Mouse (Mus musculus) adrenal gland, adult 8-10 months (tissue): Measurements from ENCODE around the gene Krtap1-5. TPM values are rescaled to one million over a fixed set of nuclear protein-coding genes. Genes with fewer than 3 reads are reported as not detected.
A peak's percentile ranks its signal among the peaks of the same experiment; 100 is the strongest.
"Not testable (repeated sequence)": the region's sequence is repeated elsewhere in the genome, so short reads cannot be mapped to it uniquely, and the experiment has no call there.

ENCODE experiments used
- DNase-seq: peaks from one replicate; pipeline ENCODE4 v3.0.0; 2022
- total RNA-seq, 4 experiments: library from RNA; stranded (reverse); gene quantifications; 2 replicates each; pipeline ENCODE4 v1.2.4; 2022

Gene Krtap1-5
- total RNA-seq = not detected

DNA sequence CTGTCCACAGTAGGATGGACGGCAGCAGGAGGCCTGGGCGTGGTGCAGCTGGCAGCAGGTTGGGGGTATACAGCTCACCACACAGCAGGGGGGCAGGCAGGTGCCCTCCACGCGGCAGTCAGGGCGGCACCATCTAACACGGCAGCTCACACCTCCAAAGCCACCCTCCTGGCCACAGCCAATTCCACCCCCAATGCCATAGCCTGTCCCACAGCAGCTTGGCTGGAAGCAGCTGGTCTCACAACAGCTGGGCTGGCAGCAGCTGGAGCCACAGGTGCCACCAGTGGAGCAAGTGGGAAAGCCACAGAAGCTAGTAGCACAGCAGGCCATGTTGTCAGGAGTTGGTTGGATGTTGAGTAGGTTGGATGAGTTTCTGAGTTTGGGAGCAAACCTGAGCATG, at the start of gene Krtap1-5:
Gene Krtap1-5 (minus strand): TSS at position 381 of the 400 bp plus-strand sequence.
- DNase-seq = no peak

- no peak for DNase-seq
These were observed 47.3 kb upstream of the Krtap1-5 start, which contains the start of gene Krtap4-1 for GRCm38 (mm10) chr11:99628138-99628537. Gene Krtap4-1, minus strand, starts transcription at chr11:99628238.

GRCm38 (mm10) chr11:99620335-99620734, 39.5 kb upstream of the Krtap1-5 start, which contains the start of gene Gm11562:
Gene Gm11562, minus strand, starts transcription at chr11:99620435.
- no peak for DNase-seq

- no peak for DNase-seq
These were observed 34.1 kb upstream of the Krtap1-5 start, which contains the start of gene Krtap2-4 for GRCm38 (mm10) chr11:99614796-99615363. Gene Krtap2-4, minus strand, starts transcription at chr11:99614846.

DNA sequence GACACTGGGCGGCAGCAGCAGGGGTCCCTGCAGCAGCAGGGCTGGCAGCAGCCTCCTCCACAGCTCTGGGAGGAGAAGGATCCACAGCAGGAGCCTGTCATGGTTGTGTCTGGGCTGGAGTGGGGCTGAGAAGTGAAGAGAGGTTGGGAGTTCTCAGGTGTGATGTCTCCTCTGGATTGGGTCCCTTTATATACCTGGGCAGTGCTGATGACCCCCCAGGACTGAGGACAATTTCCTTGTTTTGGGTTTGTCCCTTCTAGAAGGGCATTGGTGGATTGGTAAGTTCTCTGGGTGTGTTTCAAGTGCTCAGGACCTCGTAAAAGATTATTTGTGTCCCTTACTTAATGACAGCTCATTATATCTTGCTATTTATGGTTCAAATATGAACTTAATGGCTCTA, 29.3 kb upstream of the Krtap1-5 start, which contains the start of gene Gm11937:
Gene Gm11937 (minus strand): TSS at position 101 of the 400 bp plus-strand sequence.
- not testable (repeated sequence) for DNase-seq

GRCm38 (mm10) chr11:99609126-99609525, 28.3 kb upstream of the Krtap1-5 start:
- DNase-seq = no peak

- not testable (repeated sequence) for DNase-seq
These were observed 22.4 kb upstream of the Krtap1-5 start, which contains the start of gene Gm11938 for GRCm38 (mm10) chr11:99603208-99603607. Gene Gm11938, minus strand, starts transcription at chr11:99603308.

DNA sequence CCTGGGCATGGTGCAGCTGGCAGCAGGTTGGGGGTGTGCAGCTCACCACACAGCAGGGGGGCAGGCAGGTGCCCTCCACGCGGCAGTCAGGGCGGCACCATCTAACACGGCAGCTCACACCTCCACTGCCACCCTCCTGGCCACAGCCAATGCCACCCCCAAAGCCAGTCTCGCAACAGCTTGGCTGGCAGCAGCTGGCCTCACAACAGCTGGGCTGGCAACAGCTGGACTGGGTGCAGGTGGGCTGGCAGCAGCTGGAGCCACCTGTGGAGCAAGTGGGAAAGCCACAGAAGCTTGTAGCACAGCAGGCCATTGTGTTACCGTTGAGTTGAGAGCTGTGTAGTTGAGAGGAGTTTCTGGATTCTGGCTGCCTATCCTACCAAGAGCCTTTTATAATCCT, 16.9 kb upstream of the Krtap1-5 start, which contains the start of gene Krtap9-3:
Gene Krtap9-3 (minus strand): TSS at position 364 of the 400 bp plus-strand sequence.
- not testable (repeated sequence) for DNase-seq

- no peak for DNase-seq
These were observed 10.2 kb upstream of the Krtap1-5 start, which contains the start of gene Krtap1-3 for GRCm38 (mm10) chr11:99590981-99591380. Gene Krtap1-3, minus strand, starts transcription at chr11:99591339.

GRCm38 (mm10) chr11:99585096-99585495, 4.3 kb upstream of the Krtap1-5 start:
- DNase-seq = no peak

DNA sequence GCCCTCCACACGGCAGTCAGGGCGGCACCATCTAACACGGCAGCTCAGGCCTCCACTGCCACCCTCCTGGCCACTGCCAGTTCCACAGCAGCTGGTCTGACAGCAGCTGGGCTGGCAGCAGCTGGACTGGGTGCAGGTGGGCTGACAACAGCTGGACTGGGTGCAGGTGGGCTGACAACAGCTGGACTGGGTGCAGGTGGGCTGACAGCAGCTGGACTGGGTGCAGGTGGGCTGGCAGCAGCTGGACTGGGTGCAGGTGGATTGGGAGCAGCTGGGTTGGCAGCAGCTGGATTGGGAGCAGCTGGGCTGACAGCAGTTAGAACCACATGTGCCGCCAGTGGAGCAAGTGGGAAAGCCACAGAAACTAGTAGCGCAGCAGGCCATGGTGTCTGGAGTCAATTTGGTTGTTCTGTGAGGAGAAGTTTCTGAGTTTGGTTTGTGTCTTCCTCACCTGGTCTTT, 2.5 kb upstream of the Krtap1-5 start, which contains the start of gene Krtap1-4:
Gene Krtap1-4 (minus strand): TSS at position 410 of the 460 bp plus-strand sequence.
- no peak for DNase-seq

- no peak for DNase-seq
These were observed 748 bp upstream of the Krtap1-5 start for GRCm38 (mm10) chr11:99581564-99581963.

DNA sequence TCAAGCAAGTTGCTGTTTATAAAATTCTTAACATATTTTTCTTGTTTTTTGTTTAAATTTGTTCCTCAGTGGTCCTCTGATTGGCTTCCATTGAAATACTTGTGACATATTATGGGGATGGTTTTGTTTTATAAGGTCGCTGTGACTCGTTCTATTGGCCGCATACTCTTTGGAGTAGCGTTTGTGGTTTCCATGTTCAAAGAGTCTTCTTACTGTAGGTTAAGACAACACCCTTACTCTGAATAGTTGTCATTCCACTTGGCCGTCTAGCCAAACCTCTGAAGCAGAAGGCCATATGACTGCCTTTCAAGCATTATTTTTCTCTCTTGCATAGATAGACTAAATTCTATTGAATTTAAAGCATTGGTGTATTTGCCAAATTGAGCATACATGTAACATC, 235 bp upstream of the Krtap1-5 start:
- DNase-seq = no peak

DNA sequence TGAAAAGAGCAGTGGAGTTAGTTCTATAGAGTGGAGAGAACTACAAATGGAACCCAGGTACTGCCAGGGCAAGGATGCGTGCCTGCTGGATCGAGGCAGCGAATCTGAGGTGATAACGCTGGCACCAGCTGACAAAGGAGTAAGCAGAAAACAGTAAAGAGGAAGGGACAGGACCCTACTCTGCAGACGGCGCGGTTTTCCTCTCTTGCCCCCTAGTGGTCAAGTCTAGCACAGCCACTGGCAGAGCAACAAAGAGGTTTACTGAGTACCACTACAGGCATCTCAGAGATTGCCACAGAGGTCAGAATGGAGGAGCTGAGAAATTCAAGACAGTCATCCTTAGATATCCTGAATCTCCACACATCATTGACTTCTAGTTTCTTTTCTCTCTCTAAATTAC, 6.7 kb downstream of the Krtap1-5 start:
- DNase-seq = peak; percentile 22

DNA sequence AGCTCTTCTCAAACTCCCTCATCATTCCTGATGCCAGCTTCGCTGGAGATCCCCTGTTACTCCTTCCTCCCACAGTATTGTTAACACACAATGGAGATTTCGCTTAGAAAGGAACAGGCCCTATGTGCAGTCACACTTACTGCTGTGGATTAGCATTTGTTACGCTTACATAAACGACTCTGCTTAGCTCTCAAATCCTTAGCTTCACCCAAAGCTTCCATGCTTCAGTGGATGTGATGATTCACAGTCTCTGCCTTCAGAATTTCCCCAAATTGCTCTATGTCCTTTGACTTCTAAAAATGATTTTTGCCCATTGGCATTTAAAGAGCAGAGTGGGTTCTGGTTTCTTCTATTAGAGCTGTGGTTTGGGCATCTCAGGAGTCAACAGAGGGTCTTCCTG, 7.7 kb downstream of the Krtap1-5 start:
- no peak for DNase-seq

- DNase-seq = no peak
These were observed 14.3 kb downstream of the Krtap1-5 start, which contains the start of gene Krtap3-1 for GRCm38 (mm10) chr11:99566530-99566929. Gene Krtap3-1, minus strand, starts transcription at chr11:99566630.

DNA sequence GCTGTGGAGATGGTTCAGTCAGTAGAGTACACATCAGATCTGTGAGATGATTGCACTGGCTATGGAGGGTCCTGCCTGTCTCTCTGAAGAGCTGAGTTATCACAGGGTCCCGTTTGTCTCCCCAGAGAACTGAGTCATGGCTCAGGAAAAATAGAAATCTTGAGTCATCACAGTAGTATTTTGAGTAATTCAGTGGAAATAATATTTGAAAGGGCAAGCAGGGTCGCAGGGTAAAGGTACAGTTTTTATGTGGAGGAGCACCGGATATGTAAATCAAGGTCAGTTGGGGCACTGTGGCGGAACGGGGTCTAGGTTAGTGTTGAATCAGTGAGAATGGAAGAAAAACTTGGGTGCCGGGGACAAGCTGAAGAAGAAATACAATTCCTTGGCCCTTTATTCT, 18.2 kb downstream of the Krtap1-5 start:
- DNase-seq = no peak

DNA sequence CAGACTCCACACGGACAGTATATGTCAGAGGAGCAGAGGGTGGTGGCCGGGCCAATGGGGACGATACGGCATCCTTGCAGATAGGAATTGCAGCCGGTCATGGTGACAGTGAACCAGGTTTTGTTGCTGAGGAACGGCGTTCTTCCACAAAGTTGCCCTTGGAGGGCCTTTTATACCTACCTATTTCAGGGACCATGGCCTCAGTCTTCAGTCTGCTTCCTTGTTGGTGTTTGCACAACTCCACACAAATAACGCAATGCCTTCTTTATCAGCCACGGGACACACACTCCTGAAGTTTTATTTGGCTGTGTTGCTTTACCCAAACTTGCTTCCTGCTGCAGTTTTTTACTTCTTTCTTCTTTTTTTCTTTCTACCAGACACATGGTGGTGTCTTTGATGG, 21.4 kb downstream of the Krtap1-5 start, which contains the start of gene Gm11939:
Gene Gm11939 (minus strand): TSS at position 101 of the 400 bp plus-strand sequence.
- DNase-seq = no peak

GRCm38 (mm10) chr11:99557976-99558745, 22.7 kb downstream of the Krtap1-5 start:
- no peak for DNase-seq

- no peak for DNase-seq
These were observed 24.1 kb downstream of the Krtap1-5 start, which contains the start of gene Krtap3-2 for GRCm38 (mm10) chr11:99556753-99557152. Gene Krtap3-2, minus strand, starts transcription at chr11:99556853.

GRCm38 (mm10) chr11:99556195-99556594, 24.6 kb downstream of the Krtap1-5 start:
- DNase-seq = no peak

DNA sequence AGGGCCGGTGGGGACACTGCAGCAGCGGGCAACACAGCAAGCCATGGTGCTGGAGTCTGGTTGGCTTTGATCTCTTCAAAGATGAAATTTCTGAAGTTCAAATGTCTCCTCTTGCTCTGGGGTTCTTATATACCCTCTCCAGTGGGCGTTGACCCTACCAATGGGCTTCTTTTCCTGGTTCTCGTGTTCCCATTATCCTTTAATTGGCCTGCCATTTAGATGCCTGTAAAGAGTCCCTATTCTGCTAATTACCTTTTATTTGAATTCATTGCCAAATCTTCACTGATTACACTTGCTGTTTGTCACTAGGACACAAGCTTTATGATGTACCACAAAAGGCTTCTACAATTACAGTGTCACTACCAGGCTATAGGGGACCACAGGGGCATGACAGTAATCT, 30.1 kb downstream of the Krtap1-5 start, which contains the start of gene Krtap3-3:
Gene Krtap3-3 (minus strand): TSS at position 101 of the 400 bp plus-strand sequence.
- no peak for DNase-seq

GRCm38 (mm10) chr11:99547892-99548291, 32.9 kb downstream of the Krtap1-5 start:
- DNase-seq = no peak
